Mouse (Mus musculus): ENCODE measurements at regions not wholly inside any gene's neighbourhood (a gene's known extent, or its start where the extent isn't known, plus 50 kb on each side); places are given as distances from the start of the nearest gene placed in this dataset.
A peak's percentile ranks its signal among the peaks of the same experiment; 100 is the strongest.
"Not testable (repeated sequence)": the region's sequence is repeated elsewhere in the genome, so short reads cannot be mapped to it uniquely, and the experiment has no call there.

GRCm38 (mm10) chr16:21102033-21102432 lies 51.8 kb downstream of the Teddm3 start:
- DNase-seq (ENCODE audit: low spot score in 2 of 2); intact Hi-C loops (cut with DNase I): not testable (repeated sequence)

GRCm38 (mm10) chr16:21100126-21100525 lies 53.7 kb downstream of the Teddm3 start:
- intact Hi-C loops (cut with DNase I); DNase-seq (ENCODE audit: low spot score in 2 of 2): not testable (repeated sequence)

- intact Hi-C loops (cut with DNase I): loop anchor here (5.0 kb wide), 1 partner anchor 167 kb away; no protein-coding TSS in a partner anchor
- DNase-seq (ENCODE audit: low spot score in 2 of 2): no peak
These were observed 79.0 kb downstream of the Teddm3 start for GRCm38 (mm10) chr16:21074779-21075148.

DNA sequence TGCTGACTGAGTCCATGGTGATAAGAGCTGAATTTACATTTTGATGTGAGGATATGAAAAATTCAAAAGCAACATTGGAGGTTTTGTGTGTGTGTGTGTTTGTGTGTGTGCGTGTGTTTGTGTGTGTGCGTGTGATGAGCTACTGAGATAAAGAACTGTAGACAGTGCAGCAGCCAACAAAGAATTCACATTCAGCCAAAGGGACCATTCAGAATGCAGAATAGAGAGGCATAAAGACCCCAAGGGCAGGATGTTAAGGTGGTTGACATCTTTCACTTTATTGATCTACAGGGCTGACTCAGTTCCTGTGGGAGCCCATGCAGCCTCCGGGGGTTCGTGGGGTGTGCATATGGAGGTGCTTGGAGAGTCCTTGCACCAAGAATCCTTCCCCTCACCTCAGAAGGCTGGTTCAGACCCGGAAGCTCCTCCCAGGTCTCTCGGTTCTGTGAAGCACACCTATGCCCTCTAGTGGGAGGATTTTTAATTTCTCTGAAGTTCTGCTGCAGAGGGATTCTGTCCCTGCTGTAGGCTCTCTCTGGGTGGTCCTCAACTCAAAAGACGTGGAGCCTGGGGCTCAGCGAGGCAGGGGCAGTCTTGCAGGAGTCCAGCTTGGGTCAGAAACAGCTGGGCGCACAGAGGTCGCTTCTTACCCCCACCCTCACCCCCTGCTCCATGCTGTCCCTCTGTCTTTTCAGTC lies 79.6 kb downstream of the Teddm3 start:
- not testable (repeated sequence) for DNase-seq (ENCODE audit: low spot score in 2 of 2)
- intact Hi-C loops (cut with DNase I): loop anchor here (5.0 kb wide), 1 partner anchor 167 kb away; no protein-coding TSS in a partner anchor

- intact Hi-C loops (cut with DNase I): no loop called here
- no peak for DNase-seq (ENCODE audit: low spot score in 2 of 2)
These were observed 93.6 kb downstream of the Teddm3 start for GRCm38 (mm10) chr16:21060211-21060610.

DNA sequence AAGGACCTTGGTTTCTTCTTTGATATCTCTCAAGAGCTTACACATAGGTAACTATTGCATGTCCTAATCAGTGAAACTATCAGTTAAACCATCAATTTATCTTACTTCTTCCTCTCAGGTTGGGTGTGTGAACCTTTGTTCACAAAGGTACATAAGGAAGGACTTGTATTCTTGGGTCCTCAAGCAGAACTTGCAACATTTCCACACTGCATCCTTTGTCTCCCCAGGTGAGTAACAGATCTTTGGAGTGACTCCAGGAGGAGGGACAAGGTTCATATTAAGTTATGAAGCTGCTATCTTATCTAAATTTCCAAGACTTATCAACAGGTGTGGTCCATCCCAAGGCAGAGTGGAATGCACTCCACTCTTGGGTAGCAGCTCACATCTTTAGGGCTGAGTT lies 99.0 kb downstream of the Teddm3 start:
- intact Hi-C loops (cut with DNase I): no loop called here
- no peak for DNase-seq (ENCODE audit: low spot score in 2 of 2)

GRCm38 (mm10) chr16:21022087-21022486 lies 131.7 kb downstream of the Teddm3 start:
- intact Hi-C loops (cut with DNase I); DNase-seq (ENCODE audit: low spot score in 2 of 2): not testable (repeated sequence)

DNA sequence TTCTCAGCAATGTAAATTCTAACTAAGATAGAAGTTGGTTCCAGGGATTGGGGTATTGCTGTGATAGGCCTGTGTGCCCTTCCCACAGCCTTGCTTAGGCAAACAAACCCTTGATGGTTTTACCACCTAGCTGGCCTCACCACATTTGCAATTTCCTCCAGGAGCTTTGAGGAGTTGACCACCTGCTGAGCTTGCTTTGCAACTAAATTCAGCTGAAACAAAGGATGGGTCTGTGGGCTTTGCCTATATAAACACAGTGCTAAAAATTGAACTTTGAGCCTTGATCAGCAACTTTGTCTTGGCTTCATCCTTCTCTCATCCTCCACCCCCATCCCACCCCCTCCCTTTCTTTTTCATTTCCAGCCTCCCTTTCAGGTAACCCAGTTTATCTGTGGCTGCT lies 148.9 kb downstream of the Teddm3 start:
- intact Hi-C loops (cut with DNase I): no loop called here
- DNase-seq (ENCODE audit: low spot score in 2 of 2): no peak

- intact Hi-C loops (cut with DNase I): no loop called here
- peak in 1 of 2 experiments; percentile 12 for DNase-seq (ENCODE audit: low spot score in 2 of 2)
These were observed 152.7 kb downstream of the Teddm3 start for GRCm38 (mm10) chr16:21001126-21001525.

DNA sequence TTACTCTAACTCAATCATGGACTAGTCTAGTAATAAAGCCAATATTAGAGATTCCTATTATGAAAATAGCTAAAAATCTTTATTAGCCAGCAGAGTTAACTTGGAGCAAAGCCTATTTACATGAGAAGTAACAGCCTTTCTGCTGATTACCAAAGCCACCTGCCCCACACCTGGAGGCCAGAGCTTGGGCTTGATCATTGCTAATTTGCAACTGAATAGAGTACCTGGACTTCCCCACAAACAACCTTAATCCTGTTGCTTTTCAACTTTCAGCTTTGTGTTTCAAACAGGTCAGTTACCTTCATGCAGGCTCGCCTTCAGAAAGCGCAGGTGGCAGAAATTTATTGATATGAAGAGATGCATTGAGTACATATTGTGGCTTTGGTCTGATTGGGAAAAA lies 163.3 kb downstream of the Teddm3 start:
- intact Hi-C loops (cut with DNase I): no loop called here
- no peak for DNase-seq (ENCODE audit: low spot score in 2 of 2)

GRCm38 (mm10) chr16:20975406-20975805 lies 178.4 kb downstream of the Teddm3 start:
- DNase-seq (ENCODE audit: low spot score in 2 of 2): peak in 1 of 2 experiments; percentile 3
- intact Hi-C loops (cut with DNase I): no loop called here

DNA sequence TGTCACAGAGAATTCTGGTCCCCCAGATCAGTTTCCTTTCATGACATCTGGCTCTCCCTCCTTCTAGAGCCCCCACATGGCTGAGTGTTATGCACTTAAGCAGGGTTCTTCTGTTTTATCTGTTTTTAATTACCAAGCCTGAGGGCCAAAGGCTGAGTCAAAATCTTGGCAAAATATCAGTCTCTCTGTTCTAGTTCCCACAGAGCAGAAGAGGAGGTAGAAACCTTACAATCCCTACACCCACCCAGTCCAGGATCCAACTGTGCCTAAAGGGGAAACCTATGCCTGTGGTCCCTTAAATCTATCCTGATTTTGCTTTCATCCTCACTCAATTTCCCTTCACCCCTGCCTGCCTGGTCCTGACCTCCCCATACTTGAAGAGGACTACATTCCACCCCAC lies 181.4 kb downstream of the Teddm3 start:
- intact Hi-C loops (cut with DNase I): no loop called here
- no peak for DNase-seq (ENCODE audit: low spot score in 2 of 2)

- DNase-seq (ENCODE audit: low spot score in 2 of 2): peak; percentile 3 to 13
- intact Hi-C loops (cut with DNase I): no loop called here
These were observed 194.9 kb downstream of the Teddm3 start for GRCm38 (mm10) chr16:20958905-20959304.

GRCm38 (mm10) chr16:20936722-20937121 lies 202.4 kb upstream of the Thpo start:
- no peak for DNase-seq (ENCODE audit: low spot score in 2 of 2)
- intact Hi-C loops (cut with DNase I): no loop called here

DNA sequence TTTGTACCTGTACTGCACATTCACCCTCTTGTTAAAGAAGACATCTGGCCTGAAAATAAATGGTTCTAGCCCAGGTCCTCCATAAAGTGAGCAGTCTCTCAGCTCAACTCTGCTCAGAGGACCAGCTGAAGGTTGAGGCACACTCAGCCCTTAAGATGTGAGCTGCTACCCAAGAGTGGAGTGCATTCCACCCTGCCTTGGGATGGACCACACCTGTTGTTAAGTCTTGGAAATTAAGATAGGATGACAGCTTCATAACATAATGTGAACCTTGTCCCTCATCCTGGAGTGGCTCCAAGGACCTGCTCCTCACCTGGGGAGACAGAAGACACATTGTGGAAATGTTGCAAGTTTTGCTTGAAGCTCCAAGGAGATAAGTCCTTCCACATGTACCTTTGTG lies 200.5 kb upstream of the Thpo start:
- DNase-seq (ENCODE audit: low spot score in 2 of 2); intact Hi-C loops (cut with DNase I): not testable (repeated sequence)

- intact Hi-C loops (cut with DNase I); DNase-seq (ENCODE audit: low spot score in 2 of 2): not testable (repeated sequence)
These were observed 195.7 kb upstream of the Thpo start for GRCm38 (mm10) chr16:20930003-20930402.

DNA sequence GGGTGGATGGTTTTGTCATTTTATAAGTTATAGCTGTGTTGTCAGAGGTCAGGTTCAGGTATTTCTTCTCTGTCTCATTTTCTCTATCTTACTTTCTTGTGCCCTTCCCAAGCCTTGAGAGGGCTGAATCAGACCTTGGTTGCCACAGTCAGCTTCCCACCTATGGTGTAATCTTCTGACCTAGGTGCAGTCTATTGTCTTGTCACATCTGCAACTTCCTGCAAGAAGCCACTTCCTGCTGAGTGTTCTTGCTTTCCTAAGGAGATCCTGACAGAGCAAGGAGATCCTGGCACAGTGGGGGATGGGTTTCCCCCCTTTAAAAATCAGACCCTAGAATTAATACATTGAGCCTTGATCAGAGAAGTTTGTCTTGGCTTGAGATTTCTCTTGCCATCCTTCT lies 191.5 kb upstream of the Thpo start:
- DNase-seq (ENCODE audit: low spot score in 2 of 2); intact Hi-C loops (cut with DNase I): not testable (repeated sequence)

GRCm38 (mm10) chr16:20910864-20911263 lies 176.6 kb upstream of the Thpo start:
- intact Hi-C loops (cut with DNase I); DNase-seq (ENCODE audit: low spot score in 2 of 2): not testable (repeated sequence)

DNA sequence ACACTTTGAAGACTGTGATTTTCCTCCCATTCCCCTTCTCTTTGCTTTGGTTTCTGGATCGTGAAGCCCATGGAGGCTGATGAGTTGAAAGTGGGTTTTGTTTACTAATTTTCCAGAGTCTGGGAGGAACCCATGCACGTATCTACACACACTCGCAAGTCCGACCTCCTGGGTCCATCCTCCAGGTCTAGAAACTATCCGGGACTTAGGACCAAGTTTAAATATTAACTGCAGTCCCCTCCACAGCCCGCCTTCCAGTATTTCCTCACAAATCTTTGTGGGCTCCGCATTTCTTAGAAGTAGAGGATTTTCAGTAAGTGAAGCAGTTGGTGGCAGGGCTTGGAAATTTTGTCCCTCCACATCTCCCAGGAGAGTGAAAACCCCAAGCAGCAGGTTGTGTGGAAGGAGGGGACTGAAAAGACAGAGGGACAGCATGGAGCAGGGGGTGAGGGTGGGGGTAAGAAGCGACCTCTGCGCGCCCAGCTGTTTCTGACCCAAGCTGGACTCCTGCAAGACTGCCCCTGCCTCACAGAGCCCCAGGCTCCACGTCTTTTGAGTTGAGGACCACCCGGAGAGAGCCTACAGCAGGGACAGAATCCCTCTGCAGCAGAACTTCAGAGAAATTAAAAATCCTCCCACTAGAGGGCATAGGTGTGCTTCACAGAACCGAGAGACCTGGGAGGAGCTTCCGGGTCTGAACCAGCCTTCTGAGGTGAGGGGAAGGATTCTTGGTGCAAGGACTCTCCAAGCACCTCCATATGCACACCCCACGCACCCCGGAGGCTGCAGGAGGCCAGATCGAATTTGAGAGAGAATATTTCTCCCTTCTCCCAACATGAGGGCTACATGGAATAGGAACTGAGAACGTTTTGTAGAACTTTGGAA lies 174.4 kb upstream of the Thpo start:
- not testable (repeated sequence) for DNase-seq (ENCODE audit: low spot score in 2 of 2)
- intact Hi-C loops (cut with DNase I): loop anchor here (5.0 kb wide), 1 partner anchor 164 kb away; no protein-coding TSS in a partner anchor

DNA sequence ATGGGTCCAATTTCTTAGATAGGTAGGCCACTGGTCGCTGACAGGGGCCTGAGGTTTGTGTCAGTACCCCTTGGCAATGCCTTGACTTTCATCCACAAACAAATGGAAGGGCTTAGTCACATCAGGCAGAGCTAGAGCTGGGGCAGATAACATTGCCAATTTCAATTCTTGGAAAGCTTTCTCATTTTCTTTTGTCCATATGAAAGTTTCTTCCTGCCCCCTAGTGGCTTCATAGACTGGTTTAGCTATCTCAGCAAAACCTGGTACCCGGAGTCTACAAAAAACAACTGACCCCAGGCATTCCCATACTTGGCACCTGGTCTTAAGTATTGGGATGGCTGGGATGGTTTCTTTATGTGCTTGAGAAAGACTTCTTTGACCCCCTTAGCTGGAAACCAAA lies 161.4 kb upstream of the Thpo start:
- intact Hi-C loops (cut with DNase I): loop anchor here (5.0 kb wide), 2 partner anchors 88 to 178 kb away; partner anchors contain the start of genes Clcn2 and Polr2h
- peak; percentile 32 to 70 for DNase-seq (ENCODE audit: low spot score in 2 of 2)

All from left cerebral cortex, postnatal 14 days (tissue).